ENCODE assay signal across 13 mouse cellular contexts in genomic region chr12:56697785-56698184, GRCm38 (mm10). TPM values are rescaled to one million over a fixed set of nuclear protein-coding genes. Genes with fewer than 3 reads are reported as not detected.
DNase-seq lines count a peak whose midpoint lies in the region; ATAC-seq lines count a peak whose summit lies in the region.
"Had no signal": no experiment of that assay in that cellular context is flagged by ENCODE, and none has a peak within 500 bp of the region (broad histone marks: within the 10 kb centered on the region; RNA-seq: fewer than 3 reads in every experiment).

No protein-coding gene starts in this region.

- H3K4me3 ChIP-seq in hindbrain, embryonic 10.5 days, result peak overlapping the region; percentile 46
- H3K4me3 ChIP-seq in hindbrain, embryonic 16.5 days (ENCODE audit: low read length), result no peak overlapping the region
- H3K4me3 ChIP-seq in midbrain, embryonic 14.5 days (replicated peaks; ENCODE audit: low read depth, low read length), result no peak overlapping the region
- no peak overlapping the region for H3K4me3 ChIP-seq in midbrain, embryonic 13.5 days (replicated peaks)
- H3K4me3 ChIP-seq in limb, embryonic 12.5 days (replicated peaks), result peak overlapping the region; percentile 47

- no peak for DNase-seq in hindbrain, embryonic 10.5 days (ENCODE audit: low spot score)
- peak; percentile 38 for DNase-seq in midbrain, embryonic 14.5 days
- no peak for DNase-seq in left cerebral cortex, adult 18-20 months (ENCODE audit: low spot score in 2 of 2)
- DNase-seq in frontal cortex, postnatal 25 days (ENCODE audit: low spot score in 2 of 2), result no peak
- DNase-seq: lung, adult 2 months; thymus, postnatal 14 days had no signal

- ATAC-seq in hindbrain, embryonic 16.5 days, result no peak
- ATAC-seq in midbrain, embryonic 14.5 days (ENCODE audit: low FRiP score, low TSS enrichment), result no peak
- no peak for ATAC-seq in midbrain, embryonic 13.5 days
- no peak for ATAC-seq in limb, embryonic 12.5 days (ENCODE audit: insufficient number of reproducible peaks, insufficient read depth, low FRiP score, low TSS enrichment, low read depth)

- H3K4me2 ChIP-seq in hindbrain, embryonic 16.5 days (ENCODE audit: low read length), result no peak overlapping the region
- H3K4me2 ChIP-seq in midbrain, embryonic 14.5 days (ENCODE audit: low read length), result no peak overlapping the region
- H3K4me2 ChIP-seq in midbrain, embryonic 13.5 days (replicated peaks), result no peak overlapping the region
- peak overlapping the region; percentile 67 for H3K4me2 ChIP-seq in limb, embryonic 12.5 days
- H3K4me2 ChIP-seq: hindbrain, embryonic 15.5 days had no signal

- H3K27ac ChIP-seq in hindbrain, embryonic 10.5 days, result no peak overlapping the region
- H3K27ac ChIP-seq in hindbrain, embryonic 16.5 days (ENCODE audit: low read depth, low read length), result no peak overlapping the region
- no peak overlapping the region for H3K27ac ChIP-seq in midbrain, embryonic 14.5 days (replicated peaks; ENCODE audit: low read depth, low read length)
- no peak overlapping the region for H3K27ac ChIP-seq in midbrain, embryonic 13.5 days
- H3K27ac ChIP-seq in limb, embryonic 12.5 days, result no peak overlapping the region
- H3K27ac ChIP-seq: hindbrain, embryonic 15.5 days had no signal

- no peaks in the 10 kb centered on the region for H3K9me3 ChIP-seq in hindbrain, embryonic 10.5 days
- no peaks in the 10 kb centered on the region for H3K9me3 ChIP-seq in hindbrain, embryonic 16.5 days (ENCODE audit: control insufficient read depth, low read length)
- H3K9me3 ChIP-seq in midbrain, embryonic 14.5 days (ENCODE audit: control insufficient read depth, low read length), result no peaks in the 10 kb centered on the region
- no peaks in the 10 kb centered on the region for H3K9me3 ChIP-seq in midbrain, embryonic 13.5 days
- H3K9me3 ChIP-seq in limb, embryonic 12.5 days, result no peaks in the 10 kb centered on the region
- H3K9me3 ChIP-seq: hindbrain, embryonic 15.5 days had no signal

- WGBS in hindbrain, embryonic 10.5 days, result under 1% methylated on average over 12 of the region's 12 CpGs
- WGBS in hindbrain, embryonic 16.5 days, result under 1% methylated on average over 12 of the region's 12 CpGs
- WGBS in midbrain, embryonic 14.5 days, result 1% methylated on average over 12 of the region's 12 CpGs
- WGBS in midbrain, embryonic 13.5 days, result 3% methylated on average over 12 of the region's 12 CpGs
- WGBS in limb, embryonic 12.5 days, result under 1% methylated on average over 12 of the region's 12 CpGs

- peaks cover 100% of the 10 kb centered on the region for H3K27me3 ChIP-seq in hindbrain, embryonic 10.5 days (ENCODE audit: insufficient read depth, poor library complexity, severe bottlenecking)
- peaks cover 78% of the 10 kb centered on the region for H3K27me3 ChIP-seq in hindbrain, embryonic 16.5 days (replicated peaks; ENCODE audit: control insufficient read depth, insufficient read depth, low read length)
- H3K27me3 ChIP-seq in midbrain, embryonic 14.5 days (ENCODE audit: control insufficient read depth, insufficient read depth, low read length), result peaks cover 96% of the 10 kb centered on the region
- H3K27me3 ChIP-seq in midbrain, embryonic 13.5 days, result peaks cover 96% of the 10 kb centered on the region
- peaks cover 87% of the 10 kb centered on the region for H3K27me3 ChIP-seq in limb, embryonic 12.5 days

- H3K36me3 ChIP-seq in hindbrain, embryonic 10.5 days, result no peaks in the 10 kb centered on the region
- no peaks in the 10 kb centered on the region for H3K36me3 ChIP-seq in hindbrain, embryonic 16.5 days (ENCODE audit: control insufficient read depth, insufficient read depth, low read length)
- H3K36me3 ChIP-seq in midbrain, embryonic 14.5 days (ENCODE audit: control insufficient read depth, insufficient read depth, low read length), result no peaks in the 10 kb centered on the region
- no peaks in the 10 kb centered on the region for H3K36me3 ChIP-seq in midbrain, embryonic 13.5 days
- no peaks in the 10 kb centered on the region for H3K36me3 ChIP-seq in limb, embryonic 12.5 days
- H3K36me3 ChIP-seq: hindbrain, embryonic 15.5 days had no signal

- H3K4me1 ChIP-seq in hindbrain, embryonic 10.5 days (replicated peaks), result peaks cover 40% of the 10 kb centered on the region
- H3K4me1 ChIP-seq in hindbrain, embryonic 16.5 days (ENCODE audit: control insufficient read depth, insufficient read depth, low read depth, low read length), result peaks cover 11% of the 10 kb centered on the region
- 0 out of 2 replicates have a peak, but pooled peaks cover 7% of the 10 kb centered on the region for H3K4me1 ChIP-seq in midbrain, embryonic 14.5 days (ENCODE audit: control insufficient read depth, insufficient read depth, low read length)
- peaks cover 19% of the 10 kb centered on the region for H3K4me1 ChIP-seq in midbrain, embryonic 13.5 days (replicated peaks)
- peaks cover 34% of the 10 kb centered on the region for H3K4me1 ChIP-seq in limb, embryonic 12.5 days (replicated peaks)

- no peak overlapping the region for H3K9ac ChIP-seq in hindbrain, embryonic 16.5 days (ENCODE audit: low read depth, low read length)
- no peak overlapping the region for H3K9ac ChIP-seq in midbrain, embryonic 14.5 days (replicated peaks; ENCODE audit: low read length)
- H3K9ac ChIP-seq in midbrain, embryonic 13.5 days (replicated peaks), result no peak overlapping the region
- H3K9ac ChIP-seq in limb, embryonic 12.5 days (replicated peaks), result peak overlapping the region; percentile 54
- H3K9ac ChIP-seq: hindbrain, embryonic 15.5 days had no signal

RNA-seq across cellular contexts. Expression of gene Pax9, which starts 6.2 kb away (rescaled TPM):
- polyA plus RNA-seq in hindbrain, embryonic 10.5 days (2016; fragmentation: Nextera tagmentation; extraction: Ambion mirVana), result 2.4 and 3.0 TPM in 2 replicates
- polyA plus RNA-seq in hindbrain, embryonic 16.5 days (2015; fragmentation: Nextera tagmentation; extraction: Ambion mirVana), result 0.04 TPM in 1 of 2 replicates, not detected in the other
- polyA plus RNA-seq in midbrain, embryonic 14.5 days (2014; fragmentation: Nextera tagmentation; extraction: Ambion mirVana), result not detected in 2 replicates
- not detected in 2 replicates for polyA plus RNA-seq in midbrain, embryonic 13.5 days (2015; fragmentation: Nextera tagmentation; extraction: Ambion mirVana)
- polyA plus RNA-seq in limb, embryonic 12.5 days (2016; fragmentation: Nextera tagmentation; extraction: Ambion mirVana), result 6.0 and 9.6 TPM in 2 replicates
- total RNA-seq in left cerebral cortex, adult 18-20 months (2021), result not detected
- total RNA-seq: common myeloid progenitor, adult 5-6 weeks; layer of hippocampus, postnatal 10 days had no signal
- polyA plus RNA-seq: frontal cortex, adult 2 months; hindbrain, embryonic 15.5 days had no signal

Comparison
In these comparisons a context has a peak if more than half of its experiments do, and no peak if none do; other contexts are left out.
1. H3K4me3 ChIP-seq: peak in hindbrain, embryonic 10.5 days (single experiment) and limb, embryonic 12.5 days (single experiment); none in hindbrain, embryonic 16.5 days (single experiment), midbrain, embryonic 14.5 days (single experiment) and midbrain, embryonic 13.5 days (single experiment).